Mouse (Mus musculus) megakaryocyte, embryonic 14.5 days (primary cell): ENCODE measurements around the gene 4833439L19Rik. TPM values are rescaled to one million over a fixed set of nuclear protein-coding genes. Genes with fewer than 3 reads are reported as not detected.

Experiments
- H3K27me3 ChIP-seq: replicated peaks from 2 replicates; pipeline ENCODE3; 2012; ENCODE audit warnings: inconsistent platforms
- H3K36me3 ChIP-seq: replicated peaks from 2 replicates; pipeline ENCODE3; 2012; ENCODE audit warnings: low read length, inconsistent platforms, mixed read lengths
- H3K4me1 ChIP-seq: 2 replicates; pipeline ENCODE4 v1.6.1; 2012; ENCODE audit warnings: inconsistent platforms
- H3K4me3 ChIP-seq: replicated peaks from 2 replicates; pipeline ENCODE3; 2012; ENCODE audit warnings: moderate library complexity, mild to moderate bottlenecking, inconsistent platforms
- H3K9me3 ChIP-seq: 2 replicates; pipeline ENCODE4 v1.6.1; 2012; ENCODE audit warnings: inconsistent platforms
- FLI1 ChIP-seq: IDR thresholded peaks from 2 replicates; pipeline ENCODE4 v1.6.1; 2012; ENCODE audit warnings: low read length, inconsistent platforms, mixed read lengths
- GATA1 ChIP-seq: IDR thresholded peaks from 3 replicates; pipeline ENCODE4 v1.6.1; 2012; ENCODE audit warnings: mixed read lengths, low read length, inconsistent platforms, borderline replicate concordance
- polyA plus RNA-seq: library from polyadenylated mRNA; stranded (reverse); fragments of >175 nt; gene quantifications from 2 replicates; pipeline ENCODE4 v1.2.3, GENCODE M21; 2012; ENCODE audit warnings: low replicate concordance; ENCODE audit not compliant: insufficient read depth

4833439L19Rik gene
- polyA plus RNA-seq, 1 experiment, result 23.2 TPM

- peaks cover 19% of the 10 kb centered on the region for H3K4me1 ChIP-seq
- H3K4me3 ChIP-seq, result no peak overlapping the region
- H3K9me3 ChIP-seq, result no peaks in the 10 kb centered on the region
- no peak for TF ChIP-seq GATA1
- no peak for TF ChIP-seq FLI1
- H3K27me3 ChIP-seq, result no peaks in the 10 kb centered on the region
- peaks cover 98% of the 10 kb centered on the region for H3K36me3 ChIP-seq
These were observed 17.6 kb upstream of the 4833439L19Rik start for GRCm38 (mm10) chr13:54582860-54583259.

DNA sequence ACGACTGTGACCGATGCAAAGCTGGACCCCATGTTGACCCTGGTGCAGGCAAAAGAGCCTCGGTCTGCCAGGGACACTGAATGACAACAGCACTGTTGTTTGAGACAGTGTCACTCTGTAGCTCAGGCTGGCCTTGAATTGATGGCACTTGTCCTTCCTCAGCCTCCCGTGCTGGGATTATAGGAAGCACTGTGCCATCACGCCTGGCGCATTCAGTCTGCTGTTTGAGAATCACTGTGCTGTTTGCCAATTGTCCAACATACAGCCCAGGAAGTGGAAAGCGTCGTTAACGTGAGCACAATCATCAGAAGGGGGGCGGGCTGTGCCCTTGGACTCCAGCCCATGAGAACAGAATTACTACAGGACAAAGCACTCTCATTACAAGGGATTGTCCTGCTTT is 16.9 kb upstream of the 4833439L19Rik start:
- peaks cover 98% of the 10 kb centered on the region for H3K36me3 ChIP-seq
- H3K9me3 ChIP-seq, result no peaks in the 10 kb centered on the region
- peaks cover 27% of the 10 kb centered on the region for H3K4me1 ChIP-seq
- H3K4me3 ChIP-seq, result peak overlapping the region; percentile 29
- TF ChIP-seq GATA1, result no peak
- TF ChIP-seq FLI1, result no peak
- H3K27me3 ChIP-seq, result no peaks in the 10 kb centered on the region

- H3K4me3 ChIP-seq, result no peak overlapping the region
- H3K9me3 ChIP-seq, result no peaks in the 10 kb centered on the region
- peaks cover 98% of the 10 kb centered on the region for H3K36me3 ChIP-seq
- H3K27me3 ChIP-seq, result no peaks in the 10 kb centered on the region
- TF ChIP-seq FLI1 (no peak), GATA1 (no peak)
- H3K4me1 ChIP-seq, result peaks cover 31% of the 10 kb centered on the region
These were observed 16.1 kb upstream of the 4833439L19Rik start for GRCm38 (mm10) chr13:54581385-54581784.

- no peaks in the 10 kb centered on the region for H3K9me3 ChIP-seq
- H3K4me3 ChIP-seq, result peak overlapping the region; percentile 28
- no peak for TF ChIP-seq FLI1
- peaks cover 55% of the 10 kb centered on the region for H3K4me1 ChIP-seq
- H3K27me3 ChIP-seq, result no peaks in the 10 kb centered on the region
- peaks cover 67% of the 10 kb centered on the region for H3K36me3 ChIP-seq
These were observed 12.6 kb upstream of the 4833439L19Rik start for GRCm38 (mm10) chr13:54577652-54578507.

DNA sequence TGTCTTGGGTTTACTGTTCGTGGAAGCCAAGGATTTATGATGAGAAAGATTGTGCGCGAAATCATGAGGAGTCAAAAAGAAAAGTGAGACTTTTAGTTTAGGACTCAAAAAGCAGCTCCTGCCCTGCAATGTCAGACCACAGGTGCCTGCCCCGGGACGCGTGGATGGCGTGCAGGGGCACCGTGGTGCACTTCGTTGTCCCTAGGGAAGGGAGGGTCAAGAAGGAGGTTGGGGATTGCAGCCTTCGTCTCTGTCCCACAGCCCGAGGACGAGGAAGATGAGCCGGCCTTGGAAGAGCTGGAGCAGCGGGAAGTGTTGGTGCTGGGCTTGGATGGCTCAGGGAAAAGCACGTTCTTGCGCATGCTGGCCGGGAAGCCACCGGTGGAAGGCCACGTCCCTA is 10.3 kb upstream of the 4833439L19Rik start:
- peaks cover 58% of the 10 kb centered on the region for H3K4me1 ChIP-seq
- H3K9me3 ChIP-seq, result no peaks in the 10 kb centered on the region
- no peak for TF ChIP-seq FLI1
- no peak for TF ChIP-seq GATA1
- no peaks in the 10 kb centered on the region for H3K27me3 ChIP-seq
- H3K4me3 ChIP-seq, result peak overlapping the region; percentile 97
- H3K36me3 ChIP-seq, result peaks cover 44% of the 10 kb centered on the region

- Histone ChIP-seq H3K9me3 (no peaks in the 10 kb centered on the region), H3K4me3 (peak within 1 kb of the TSS; percentile 97), H3K4me1 (peaks cover 60% of the 10 kb centered on the region), H3K27me3 (no peaks in the 10 kb centered on the region), H3K36me3 (peaks cover 39% of the 10 kb centered on the region)
- TF ChIP-seq FLI1, result no peak
- no peak for TF ChIP-seq GATA1
These were observed 9.7 kb upstream of the 4833439L19Rik start, which contains the start of gene Arl10 for GRCm38 (mm10) chr13:54574854-54575481. Arl10 (plus strand) TSS chr13:54575015.

DNA sequence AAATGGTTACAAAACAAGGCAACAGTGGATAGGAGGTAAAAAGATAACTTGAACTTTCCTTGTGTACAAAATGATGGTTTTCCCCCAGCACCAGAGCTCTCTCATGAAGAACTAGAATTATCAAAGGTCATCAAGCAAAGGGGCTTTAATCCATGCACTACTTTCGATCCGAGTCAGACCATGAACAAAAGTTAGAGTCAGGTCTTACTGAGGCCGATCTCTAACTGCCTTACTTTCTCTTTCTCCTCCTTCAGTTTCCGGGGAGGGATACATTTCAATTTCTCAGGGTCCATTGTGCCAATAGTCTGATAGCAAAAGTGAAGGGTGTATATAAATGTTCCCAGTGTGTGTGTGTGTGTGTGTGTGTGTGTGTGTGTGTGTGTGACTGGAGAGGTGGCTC is 7.4 kb upstream of the 4833439L19Rik start:
- H3K36me3 ChIP-seq, result peaks cover 15% of the 10 kb centered on the region
- peaks cover 67% of the 10 kb centered on the region for H3K4me1 ChIP-seq
- no peak overlapping the region for H3K4me3 ChIP-seq
- TF ChIP-seq FLI1, result no peak
- no peak for TF ChIP-seq GATA1
- no peaks in the 10 kb centered on the region for H3K9me3 ChIP-seq
- no peaks in the 10 kb centered on the region for H3K27me3 ChIP-seq

GRCm38 (mm10) chr13:54571637-54572036 is 6.4 kb upstream of the 4833439L19Rik start:
- Histone ChIP-seq H3K36me3 (peaks cover 6% of the 10 kb centered on the region), H3K4me3 (no peak overlapping the region), H3K27me3 (no peaks in the 10 kb centered on the region), H3K4me1 (peaks cover 68% of the 10 kb centered on the region), H3K9me3 (no peaks in the 10 kb centered on the region)
- TF ChIP-seq GATA1 (no peak), FLI1 (no peak)

DNA sequence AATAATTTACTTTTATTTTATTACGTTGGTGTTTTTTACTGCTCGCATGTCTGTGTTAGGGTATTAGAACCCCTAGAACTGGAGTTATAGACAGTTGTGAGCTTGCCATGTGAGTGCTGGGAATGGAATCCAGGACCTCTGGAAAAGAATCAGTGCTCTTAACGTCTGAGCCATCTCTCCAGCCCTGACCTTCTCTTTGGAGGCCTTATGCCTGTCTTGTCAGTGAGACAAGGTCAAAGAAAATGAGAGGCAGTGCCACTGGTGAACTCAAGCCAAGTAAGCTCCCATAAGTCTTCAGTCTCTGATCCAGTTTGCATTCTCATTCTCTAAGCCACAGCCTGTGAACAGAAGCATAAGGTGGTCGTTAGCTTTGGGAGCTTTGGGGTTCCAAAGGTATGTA is 5.5 kb upstream of the 4833439L19Rik start:
- no peak overlapping the region for H3K4me3 ChIP-seq
- no peaks in the 10 kb centered on the region for H3K27me3 ChIP-seq
- TF ChIP-seq FLI1 (no peak), GATA1 (no peak)
- H3K36me3 ChIP-seq, result no peaks in the 10 kb centered on the region
- H3K9me3 ChIP-seq, result no peaks in the 10 kb centered on the region
- H3K4me1 ChIP-seq, result peaks cover 68% of the 10 kb centered on the region

GRCm38 (mm10) chr13:54569282-54569681 is 4.0 kb upstream of the 4833439L19Rik start:
- Histone ChIP-seq H3K4me3 (no peak overlapping the region), H3K27me3 (no peaks in the 10 kb centered on the region), H3K4me1 (peaks cover 62% of the 10 kb centered on the region), H3K9me3 (no peaks in the 10 kb centered on the region), H3K36me3 (no peaks in the 10 kb centered on the region)
- TF ChIP-seq FLI1 (no peak), GATA1 (no peak)
